Mouse (Mus musculus): ENCODE measurements at regions not wholly inside any gene's neighbourhood (a gene's known extent, or its start where the extent isn't known, plus 50 kb on each side); places are given as distances from the start of the nearest gene placed in this dataset.
"Not testable (repeated sequence)": the region's sequence is repeated elsewhere in the genome, so short reads cannot be mapped to it uniquely, and the experiment has no call there.

GRCm38 (mm10) chr6:37618990-37619389 lies 89.0 kb downstream of the Akr1d1 start:
- H3K36me3 ChIP-seq (ENCODE audit: control insufficient read depth, insufficient read depth, low read length, poor library complexity, severe bottlenecking), result no peaks in the 10 kb centered on the region
- no peak for DNase-seq (ENCODE audit: low read depth, low spot score)

DNA sequence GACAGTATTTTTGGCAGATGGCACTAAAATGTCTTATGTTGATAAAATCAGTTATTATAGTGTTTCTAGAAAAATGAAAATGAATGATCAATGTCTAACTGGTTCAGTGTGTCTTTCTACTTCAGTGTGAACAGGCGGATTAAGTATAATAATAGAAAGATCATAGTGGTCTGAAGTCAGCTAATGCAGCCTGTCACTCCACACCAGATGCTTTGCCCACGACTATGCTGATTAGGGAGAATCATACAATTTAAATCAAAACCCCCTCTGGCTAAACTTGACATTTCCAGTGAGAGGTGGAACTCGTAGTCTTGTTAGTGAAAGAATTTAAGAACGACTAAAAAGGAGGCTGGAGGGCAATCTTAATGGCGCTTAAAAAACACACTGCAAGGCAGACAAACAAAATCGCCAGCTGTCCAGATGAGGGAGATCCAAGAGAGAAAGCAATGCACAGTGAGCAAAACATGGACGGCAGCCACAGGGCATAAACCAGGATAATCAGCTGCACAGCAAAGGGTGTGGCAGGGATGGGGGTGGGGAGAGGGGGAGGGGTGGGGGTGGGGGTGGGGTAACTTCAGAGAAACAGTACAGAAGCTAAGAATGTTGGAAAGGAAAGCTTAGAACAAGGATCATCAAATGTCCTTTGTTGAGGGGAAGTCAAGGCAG lies 91.5 kb downstream of the Akr1d1 start:
- Histone ChIP-seq H3K36me3 (ENCODE audit: control insufficient read depth, insufficient read depth, low read length, poor library complexity, severe bottlenecking) (no peaks in the 10 kb centered on the region), H3K27me3 (ENCODE audit: control insufficient read depth, insufficient read depth, low read length, poor library complexity, severe bottlenecking) (no peaks in the 10 kb centered on the region)
- no peak for DNase-seq (ENCODE audit: low read depth, low spot score)

More at GRCm38 (mm10) chr6:37618990-37619389, 89.0 kb downstream of the Akr1d1 start:
- H3K27me3 ChIP-seq (ENCODE audit: control insufficient read depth, insufficient read depth, low read length, poor library complexity, severe bottlenecking), result no peaks in the 10 kb centered on the region

DNA sequence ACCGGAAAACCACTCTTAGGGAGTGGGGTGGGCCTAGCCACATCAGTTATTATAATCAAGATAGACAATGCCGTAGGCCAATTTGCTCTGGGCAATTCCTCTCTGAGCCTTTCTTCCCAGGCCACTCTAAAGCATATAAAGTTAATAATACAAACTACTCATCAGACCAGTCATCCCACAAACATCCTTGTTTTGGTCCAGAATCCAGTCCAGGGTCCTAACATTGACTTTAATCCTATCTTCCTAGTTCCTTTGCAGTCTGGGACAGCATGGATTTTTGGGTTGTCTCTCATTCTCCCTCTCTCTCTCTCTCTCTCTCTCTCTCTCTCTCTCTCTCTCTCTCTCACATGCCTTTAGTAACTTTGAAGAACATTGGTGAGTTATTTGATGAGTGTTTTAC lies 92.3 kb downstream of the Akr1d1 start:
- Histone ChIP-seq H3K36me3 (ENCODE audit: control insufficient read depth, insufficient read depth, low read length, poor library complexity, severe bottlenecking) (no peaks in the 10 kb centered on the region), H3K27me3 (ENCODE audit: control insufficient read depth, insufficient read depth, low read length, poor library complexity, severe bottlenecking) (no peaks in the 10 kb centered on the region)
- DNase-seq (ENCODE audit: low read depth, low spot score), result no peak

DNA sequence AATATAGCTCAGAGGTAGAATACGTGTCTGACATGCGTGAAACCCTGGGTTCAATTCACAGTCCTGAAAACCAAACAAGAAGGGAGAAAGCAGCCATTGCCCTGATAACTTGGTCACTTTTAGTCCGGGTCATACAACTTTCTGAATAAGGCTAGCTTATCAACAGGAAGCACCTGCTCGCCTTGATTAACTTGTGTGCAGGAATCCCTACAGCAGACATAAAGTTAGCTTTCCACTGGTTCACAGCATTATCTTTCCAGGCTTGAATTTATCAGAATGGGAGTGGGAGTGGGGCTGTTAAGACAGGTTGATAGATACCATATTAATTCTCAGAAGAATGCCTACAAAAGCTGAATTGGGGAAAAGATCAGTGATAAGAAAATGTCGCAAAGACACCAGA lies 97.2 kb downstream of the Akr1d1 start:
- Histone ChIP-seq H3K36me3 (ENCODE audit: control insufficient read depth, insufficient read depth, low read length, poor library complexity, severe bottlenecking) (no peaks in the 10 kb centered on the region), H3K27me3 (ENCODE audit: control insufficient read depth, insufficient read depth, low read length, poor library complexity, severe bottlenecking) (no peaks in the 10 kb centered on the region)
- no peak for DNase-seq (ENCODE audit: low read depth, low spot score)

GRCm38 (mm10) chr6:37633948-37634347 lies 104.0 kb downstream of the Akr1d1 start:
- Histone ChIP-seq H3K27me3 (ENCODE audit: control insufficient read depth, insufficient read depth, low read length, poor library complexity, severe bottlenecking) (no peaks in the 10 kb centered on the region), H3K36me3 (ENCODE audit: control insufficient read depth, insufficient read depth, low read length, poor library complexity, severe bottlenecking) (no peaks in the 10 kb centered on the region)
- DNase-seq (ENCODE audit: low read depth, low spot score), result no peak

DNA sequence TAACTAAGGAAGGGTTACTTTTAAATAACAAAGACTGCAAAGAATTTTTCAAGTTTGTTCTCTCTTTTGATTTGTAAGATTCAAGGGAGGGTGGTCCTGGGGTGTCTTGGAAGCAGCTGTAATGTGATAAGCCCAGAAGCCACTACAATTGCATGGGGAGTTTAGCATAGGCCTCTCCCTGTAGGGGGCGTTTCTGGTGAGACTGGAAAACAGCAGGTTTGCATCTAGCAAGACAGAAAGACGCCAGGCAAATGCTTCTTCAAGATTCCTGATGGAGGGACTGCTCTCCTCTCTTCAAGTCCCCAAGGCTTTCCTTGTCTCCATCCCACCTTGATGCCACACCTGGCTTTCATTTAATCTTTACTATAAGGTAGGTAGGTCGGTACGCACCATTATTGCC lies 112.1 kb downstream of the Akr1d1 start:
- H3K36me3 ChIP-seq (ENCODE audit: control insufficient read depth, insufficient read depth, low read length, poor library complexity, severe bottlenecking), result no peaks in the 10 kb centered on the region
- DNase-seq (ENCODE audit: low read depth, low spot score), result no peak
- H3K27me3 ChIP-seq (ENCODE audit: control insufficient read depth, insufficient read depth, low read length, poor library complexity, severe bottlenecking), result no peaks in the 10 kb centered on the region

- DNase-seq (ENCODE audit: low read depth, low spot score), result no peak
- H3K27me3 ChIP-seq (ENCODE audit: control insufficient read depth, insufficient read depth, low read length, poor library complexity, severe bottlenecking), result no peaks in the 10 kb centered on the region
- H3K36me3 ChIP-seq (ENCODE audit: control insufficient read depth, insufficient read depth, low read length, poor library complexity, severe bottlenecking), result no peaks in the 10 kb centered on the region
These were observed 112.7 kb downstream of the Akr1d1 start for GRCm38 (mm10) chr6:37642701-37643121.

GRCm38 (mm10) chr6:37643176-37643575 lies 113.2 kb downstream of the Akr1d1 start:
- H3K27me3 ChIP-seq (ENCODE audit: control insufficient read depth, insufficient read depth, low read length, poor library complexity, severe bottlenecking), result no peaks in the 10 kb centered on the region
- no peak for DNase-seq (ENCODE audit: low read depth, low spot score)
- no peaks in the 10 kb centered on the region for H3K36me3 ChIP-seq (ENCODE audit: control insufficient read depth, insufficient read depth, low read length, poor library complexity, severe bottlenecking)

GRCm38 (mm10) chr6:37643718-37644117 lies 113.7 kb downstream of the Akr1d1 start:
- Histone ChIP-seq H3K36me3 (ENCODE audit: control insufficient read depth, insufficient read depth, low read length, poor library complexity, severe bottlenecking) (no peaks in the 10 kb centered on the region), H3K27me3 (ENCODE audit: control insufficient read depth, insufficient read depth, low read length, poor library complexity, severe bottlenecking) (no peaks in the 10 kb centered on the region)
- DNase-seq (ENCODE audit: low read depth, low spot score), result no peak

GRCm38 (mm10) chr6:37645551-37645950 lies 115.6 kb downstream of the Akr1d1 start:
- DNase-seq (ENCODE audit: low read depth, low spot score), result no peak
- H3K27me3 ChIP-seq (ENCODE audit: control insufficient read depth, insufficient read depth, low read length, poor library complexity, severe bottlenecking), result no peaks in the 10 kb centered on the region
- no peaks in the 10 kb centered on the region for H3K36me3 ChIP-seq (ENCODE audit: control insufficient read depth, insufficient read depth, low read length, poor library complexity, severe bottlenecking)

DNA sequence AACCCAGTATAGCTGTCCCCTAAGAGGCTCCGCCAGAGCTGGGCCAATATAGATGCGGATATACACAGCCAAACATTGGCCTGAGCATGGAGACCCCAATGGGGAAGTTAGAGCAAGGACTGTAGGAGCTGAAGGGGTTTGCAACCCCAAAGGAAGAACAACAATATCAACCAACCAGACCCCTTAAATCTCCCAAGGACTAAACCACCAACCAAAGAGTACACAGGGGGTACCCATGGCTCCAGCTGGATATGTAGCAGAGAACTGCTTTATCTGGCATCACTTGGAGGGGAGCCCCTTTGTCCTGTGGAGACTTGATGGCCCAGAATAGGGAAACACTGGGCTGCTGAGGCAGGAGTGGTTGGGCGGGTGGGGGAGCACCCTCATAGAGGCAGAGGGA lies 127.3 kb downstream of the Akr1d1 start:
- not testable (repeated sequence) for H3K27me3 ChIP-seq (ENCODE audit: control insufficient read depth, insufficient read depth, low read length, poor library complexity, severe bottlenecking); H3K36me3 ChIP-seq (ENCODE audit: control insufficient read depth, insufficient read depth, low read length, poor library complexity, severe bottlenecking); DNase-seq (ENCODE audit: low read depth, low spot score)

GRCm38 (mm10) chr6:37658021-37658650 lies 128.2 kb downstream of the Akr1d1 start:
- no peak for DNase-seq (ENCODE audit: low read depth, low spot score)
- Histone ChIP-seq H3K36me3 (ENCODE audit: control insufficient read depth, insufficient read depth, low read length, poor library complexity, severe bottlenecking) (no peaks in the 10 kb centered on the region), H3K27me3 (ENCODE audit: control insufficient read depth, insufficient read depth, low read length, poor library complexity, severe bottlenecking) (no peaks in the 10 kb centered on the region)

DNA sequence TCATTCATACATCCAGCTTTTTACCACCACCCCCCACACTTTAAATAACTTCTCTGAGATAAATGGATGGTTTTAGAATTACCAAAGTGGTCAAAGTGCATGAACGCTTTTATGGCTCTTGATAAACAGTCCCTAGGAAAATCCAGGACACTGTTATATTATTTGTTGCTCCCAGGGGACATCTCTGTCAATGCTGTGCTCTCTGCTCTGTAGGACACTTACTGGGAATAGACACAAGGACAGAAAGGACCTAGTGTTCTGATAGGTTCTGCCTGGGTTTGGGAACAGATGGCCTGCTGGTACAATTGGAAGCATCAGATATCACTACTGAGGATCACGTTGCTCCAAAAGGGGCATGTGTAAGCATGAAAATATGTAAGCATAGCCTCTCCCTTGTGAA lies 132.8 kb downstream of the Akr1d1 start:
- H3K36me3 ChIP-seq (ENCODE audit: control insufficient read depth, insufficient read depth, low read length, poor library complexity, severe bottlenecking), result no peaks in the 10 kb centered on the region
- no peak for DNase-seq (ENCODE audit: low read depth, low spot score)
- no peaks in the 10 kb centered on the region for H3K27me3 ChIP-seq (ENCODE audit: control insufficient read depth, insufficient read depth, low read length, poor library complexity, severe bottlenecking)

DNA sequence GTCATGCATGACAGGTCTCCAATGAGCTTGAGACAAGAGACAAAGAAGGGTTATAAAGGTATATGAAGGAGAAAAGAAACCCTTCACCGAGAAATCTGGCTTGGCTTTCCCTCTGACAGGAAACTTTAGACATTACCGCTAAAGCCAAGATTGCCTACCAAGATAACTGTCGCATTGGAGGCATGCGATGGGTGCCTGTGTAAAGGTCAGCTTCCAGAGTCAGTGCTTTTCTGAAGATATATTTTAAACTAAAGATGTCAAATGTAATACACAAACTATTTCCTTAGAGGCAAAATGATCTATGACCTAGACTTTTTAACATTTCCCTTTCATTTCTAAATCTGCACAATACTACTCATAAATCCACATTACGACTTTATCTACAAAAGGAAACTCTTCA lies 135.6 kb downstream of the Akr1d1 start:
- Histone ChIP-seq H3K36me3 (ENCODE audit: control insufficient read depth, insufficient read depth, low read length, poor library complexity, severe bottlenecking) (no peaks in the 10 kb centered on the region), H3K27me3 (ENCODE audit: control insufficient read depth, insufficient read depth, low read length, poor library complexity, severe bottlenecking) (no peaks in the 10 kb centered on the region)
- DNase-seq (ENCODE audit: low read depth, low spot score), result no peak

DNA sequence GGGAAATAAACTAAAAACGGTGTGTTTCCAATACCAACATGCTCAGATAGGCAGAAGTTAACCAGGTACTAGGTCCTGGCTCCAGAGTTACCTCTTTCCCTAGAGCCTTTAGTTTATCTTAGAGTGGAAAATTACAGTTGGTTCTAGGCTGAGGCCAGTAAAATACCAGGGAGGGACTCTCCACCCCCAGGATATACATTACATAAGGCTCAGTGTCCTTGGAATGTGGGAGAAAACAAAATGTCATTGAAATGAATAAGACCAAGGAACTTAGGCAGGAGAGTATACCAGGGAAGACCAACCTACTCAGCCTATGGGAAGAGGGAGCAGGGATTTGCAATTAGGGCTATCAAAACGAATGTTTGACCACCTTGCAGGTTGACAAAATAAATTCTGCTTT lies 139.4 kb downstream of the Akr1d1 start:
- Histone ChIP-seq H3K36me3 (ENCODE audit: control insufficient read depth, insufficient read depth, low read length, poor library complexity, severe bottlenecking) (no peaks in the 10 kb centered on the region), H3K27me3 (ENCODE audit: control insufficient read depth, insufficient read depth, low read length, poor library complexity, severe bottlenecking) (no peaks in the 10 kb centered on the region)
- DNase-seq (ENCODE audit: low read depth, low spot score), result no peak

- DNase-seq (ENCODE audit: low read depth, low spot score), result no peak
- Histone ChIP-seq H3K27me3 (ENCODE audit: control insufficient read depth, insufficient read depth, low read length, poor library complexity, severe bottlenecking) (no peaks in the 10 kb centered on the region), H3K36me3 (ENCODE audit: control insufficient read depth, insufficient read depth, low read length, poor library complexity, severe bottlenecking) (no peaks in the 10 kb centered on the region)
These were observed 140.7 kb downstream of the Akr1d1 start for GRCm38 (mm10) chr6:37670701-37671100.

Measured in splenic B cell, adult 2 months (primary cell).